Mouse (Mus musculus) hindbrain, embryonic 12.5 days (tissue): ENCODE results near the gene Hpd. TPM values are rescaled to one million over a fixed set of nuclear protein-coding genes. Genes with fewer than 3 reads are reported as not detected.
A peak's percentile ranks its signal among the peaks of the same experiment; 100 is the strongest.

Experiments
- ATAC-seq: fragments of 200-750 bp; cut with Nextera tagmentation; 2 replicates; pipeline ENCODE4 v1.8.0; 2017; ENCODE audit warnings: moderate TSS enrichment; ENCODE audit not compliant: low FRiP score
- H3K27ac ChIP-seq: fragments of 300-500 bp; sonication (generic); 2 replicates; pipeline ENCODE4 v1.5.1; 2016; ENCODE audit warnings: mild to moderate bottlenecking
- H3K27me3 ChIP-seq: fragments of 300-500 bp; sonication (generic); 2 replicates; pipeline ENCODE4 v1.6.1; 2016; ENCODE audit warnings: mild to moderate bottlenecking
- H3K36me3 ChIP-seq: fragments of 300-500 bp; sonication (generic); 2 replicates; pipeline ENCODE4 v1.6.1; 2016; ENCODE audit warnings: mild to moderate bottlenecking
- H3K4me1 ChIP-seq: fragments of 300-500 bp; sonication (generic); 2 replicates; pipeline ENCODE4 v1.6.1; 2016
- H3K4me2 ChIP-seq: fragments of 300-500 bp; sonication (generic); replicated peaks from 2 replicates; pipeline ENCODE4 v1.6.1; 2016; ENCODE audit warnings: mild to moderate bottlenecking
- H3K4me3 ChIP-seq: fragments of 300-500 bp; sonication (generic); 2 replicates; pipeline ENCODE4 v1.5.1; 2016; ENCODE audit warnings: mild to moderate bottlenecking
- H3K9ac ChIP-seq: fragments of 300-500 bp; sonication (generic); 2 replicates; pipeline ENCODE4 v1.6.1; 2016; ENCODE audit warnings: mild to moderate bottlenecking, moderate library complexity
- H3K9me3 ChIP-seq: fragments of 300-500 bp; sonication (generic); replicated peaks from 2 replicates; pipeline ENCODE4 v1.6.1; 2016; ENCODE audit warnings: mild to moderate bottlenecking
- WGBS: fragments of 180-500 bp; shearing (Covaris S2); methylation state at CpG from one replicate; pipeline ENCODE4 v1.1.7; 2016; 5-methylcytosine and 5-hydroxymethylcytosine counted together
- polyA plus RNA-seq: library from polyadenylated mRNA; unstranded; fragments of >200 nt; fragmentation: Nextera tagmentation; extraction: Ambion mirVana; gene quantifications from 2 replicates; pipeline ENCODE4 v1.2.1, GENCODE M21; 2016

Gene Hpd
- polyA plus RNA-seq, 1 experiment from 2014 or later = not detected

DNA sequence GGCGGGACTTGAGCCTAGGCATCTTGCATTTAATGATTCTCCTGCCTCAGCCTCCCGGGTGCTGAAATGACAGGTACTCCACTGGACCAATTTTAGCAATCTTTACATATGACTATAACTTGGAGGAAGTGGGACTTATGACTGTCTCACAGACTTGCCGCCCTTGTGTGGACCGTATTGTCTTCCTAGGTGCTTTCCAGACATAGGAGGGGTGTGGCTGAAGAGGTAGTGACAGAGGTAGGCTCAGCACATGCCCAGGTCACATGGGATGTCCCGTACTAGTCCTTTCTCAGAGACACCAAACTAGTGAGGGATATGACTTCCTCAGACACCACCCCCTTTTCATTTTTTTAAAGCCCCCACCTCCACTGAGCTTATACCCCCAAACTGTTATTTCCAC lies 3.7 kb downstream of the Hpd start:
- no peaks in the 10 kb centered on the region for H3K9me3 ChIP-seq
- H3K4me3 ChIP-seq = no peak overlapping the region
- no peaks in the 10 kb centered on the region for H3K27me3 ChIP-seq
- H3K4me2 ChIP-seq = no peak overlapping the region
- H3K9ac ChIP-seq = no peak overlapping the region
- no peaks in the 10 kb centered on the region for H3K4me1 ChIP-seq
- WGBS = 87% methylated on average over 5 of the region's 5 CpGs
- no peak overlapping the region for H3K27ac ChIP-seq
- no peaks in the 10 kb centered on the region for H3K36me3 ChIP-seq
- no peak for ATAC-seq

GRCm38 (mm10) chr5:123171646-123172350 lies 10.7 kb downstream of the Hpd start:
- Histone ChIP-seq H3K9me3 (no peaks in the 10 kb centered on the region), H3K4me3 (peak overlapping the region; percentile 13; the same call in 1 of the 2 replicates), H3K36me3 (peaks cover 1% of the 10 kb centered on the region), H3K4me1 (0 out of 2 replicates have a peak, but pooled peaks cover 8% of the 10 kb centered on the region), H3K27ac (no peak overlapping the region), H3K9ac (no peak overlapping the region), H3K27me3 (no peaks in the 10 kb centered on the region), H3K4me2 (peak overlapping the region; percentile 44)
- 15% methylated on average over 22 of the region's 22 CpGs for WGBS
- ATAC-seq = peak; percentile 73

- no peak overlapping the region for H3K4me3 ChIP-seq
- no peak overlapping the region for H3K9ac ChIP-seq
- no peak overlapping the region for H3K4me2 ChIP-seq
- H3K4me1 ChIP-seq = 0 out of 2 replicates have a peak, but pooled peaks cover 8% of the 10 kb centered on the region
- WGBS = 69% methylated on average over 9 of the region's 9 CpGs
- H3K27me3 ChIP-seq = no peaks in the 10 kb centered on the region
- H3K9me3 ChIP-seq = no peaks in the 10 kb centered on the region
- no peak overlapping the region for H3K27ac ChIP-seq
- no peak for ATAC-seq
- H3K36me3 ChIP-seq = peaks cover 16% of the 10 kb centered on the region
Measured at GRCm38 (mm10) chr5:123170365-123170764, 12.2 kb downstream of the Hpd start.

DNA sequence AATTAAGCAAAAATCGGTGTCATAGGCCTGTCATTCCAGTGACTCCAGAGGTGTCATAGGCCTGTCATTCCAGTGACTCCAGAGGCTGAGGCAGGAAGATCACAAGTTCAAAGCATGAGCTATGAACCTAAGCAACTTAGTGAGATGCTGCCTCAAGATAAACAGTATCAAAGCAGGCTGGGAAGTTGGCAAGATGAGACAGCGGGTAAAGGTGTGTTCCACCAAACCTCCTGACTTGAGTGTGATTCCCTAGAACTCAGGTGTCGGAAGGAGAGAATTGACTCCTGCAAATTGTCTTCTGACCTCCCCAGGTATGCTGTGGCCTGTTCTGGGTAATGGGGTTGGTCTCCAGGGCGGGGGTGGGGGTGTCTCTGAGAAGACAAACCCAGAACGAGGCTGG lies 13.2 kb downstream of the Hpd start, which contains the start of gene Psmd9:
Gene Psmd9, plus strand, starts transcription at position 130 of the 400 bp plus-strand sequence.
- H3K9ac ChIP-seq = no peak within 1 kb of the TSS
- H3K27ac ChIP-seq = no peak within 1 kb of the TSS
- ATAC-seq = no peak
- 86% methylated on average over 5 of the region's 5 CpGs for WGBS
- no peak within 1 kb of the TSS for H3K4me3 ChIP-seq
- H3K4me2 ChIP-seq = no peak within 1 kb of the TSS
- no peaks in the 10 kb centered on the region for H3K27me3 ChIP-seq
- 0 out of 2 replicates have a peak, but pooled peaks cover 8% of the 10 kb centered on the region for H3K4me1 ChIP-seq
- peaks cover 21% of the 10 kb centered on the region for H3K36me3 ChIP-seq
- no peaks in the 10 kb centered on the region for H3K9me3 ChIP-seq

DNA sequence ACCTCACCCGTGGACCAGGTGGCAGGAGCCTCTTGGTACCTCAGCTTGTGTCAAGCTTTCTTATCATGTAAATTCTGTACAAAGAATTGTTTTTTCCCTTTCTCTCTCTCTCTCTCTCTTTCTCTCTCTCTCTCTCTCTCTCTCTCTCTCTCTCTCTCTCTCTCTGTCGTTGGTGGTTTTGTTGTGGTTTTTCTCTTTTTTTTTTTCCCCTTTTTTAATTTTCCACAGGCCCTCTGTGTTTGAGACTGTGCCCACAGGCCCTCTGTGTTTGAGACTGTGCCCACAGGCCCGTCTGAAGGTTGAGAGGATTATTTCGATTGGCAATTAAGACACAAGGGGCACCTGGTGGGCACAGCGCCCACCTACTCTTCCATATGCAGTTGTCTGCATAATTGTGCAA lies 14.9 kb downstream of the Hpd start:
- no peak for ATAC-seq
- WGBS = 85% methylated on average over 5 of the region's 5 CpGs
- no peaks in the 10 kb centered on the region for H3K27me3 ChIP-seq
- H3K36me3 ChIP-seq = peaks cover 38% of the 10 kb centered on the region
- H3K4me1 ChIP-seq = 0 out of 2 replicates have a peak, but pooled peaks cover 8% of the 10 kb centered on the region
- H3K27ac ChIP-seq = no peak overlapping the region
- H3K9ac ChIP-seq = no peak overlapping the region
- H3K9me3 ChIP-seq = no peaks in the 10 kb centered on the region
- no peak overlapping the region for H3K4me3 ChIP-seq
- no peak overlapping the region for H3K4me2 ChIP-seq

DNA sequence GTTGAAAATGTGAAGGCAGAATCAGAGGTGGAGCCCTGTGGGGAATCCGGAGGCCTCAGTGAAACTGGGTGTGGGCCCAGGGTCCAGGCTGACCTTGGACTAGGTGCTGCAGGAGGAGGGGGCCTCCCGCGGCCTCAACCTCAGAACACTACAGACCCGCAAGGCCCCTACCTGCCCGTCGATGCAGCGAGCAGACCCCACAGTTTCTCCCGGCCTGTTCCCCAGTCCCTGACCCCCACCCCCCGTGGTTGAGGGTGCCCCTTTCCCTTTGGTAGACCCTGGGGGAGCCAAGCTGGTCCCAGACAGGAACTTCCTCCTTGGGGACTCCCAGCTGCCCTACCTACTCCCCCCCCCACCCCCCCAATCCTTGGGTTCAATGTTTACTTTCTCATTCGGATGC lies 16.1 kb downstream of the Hpd start:
- 86% methylated on average over 10 of the region's 10 CpGs for WGBS
- Histone ChIP-seq H3K9ac (no peak overlapping the region), H3K4me1 (0 out of 2 replicates have a peak, but pooled peaks cover 3% of the 10 kb centered on the region), H3K4me2 (no peak overlapping the region), H3K4me3 (no peak overlapping the region), H3K27me3 (no peaks in the 10 kb centered on the region), H3K36me3 (peaks cover 49% of the 10 kb centered on the region), H3K9me3 (no peaks in the 10 kb centered on the region), H3K27ac (no peak overlapping the region)
- ATAC-seq = no peak

GRCm38 (mm10) chr5:123162942-123163341 lies 19.6 kb downstream of the Hpd start:
- Histone ChIP-seq H3K27ac (no peak overlapping the region), H3K27me3 (no peaks in the 10 kb centered on the region), H3K4me3 (no peak overlapping the region), H3K9me3 (no peaks in the 10 kb centered on the region), H3K9ac (no peak overlapping the region), H3K4me1 (no peaks in the 10 kb centered on the region), H3K36me3 (peaks cover 84% of the 10 kb centered on the region), H3K4me2 (no peak overlapping the region)
- ATAC-seq = no peak
- WGBS = 76% methylated on average over 9 of the region's 9 CpGs

DNA sequence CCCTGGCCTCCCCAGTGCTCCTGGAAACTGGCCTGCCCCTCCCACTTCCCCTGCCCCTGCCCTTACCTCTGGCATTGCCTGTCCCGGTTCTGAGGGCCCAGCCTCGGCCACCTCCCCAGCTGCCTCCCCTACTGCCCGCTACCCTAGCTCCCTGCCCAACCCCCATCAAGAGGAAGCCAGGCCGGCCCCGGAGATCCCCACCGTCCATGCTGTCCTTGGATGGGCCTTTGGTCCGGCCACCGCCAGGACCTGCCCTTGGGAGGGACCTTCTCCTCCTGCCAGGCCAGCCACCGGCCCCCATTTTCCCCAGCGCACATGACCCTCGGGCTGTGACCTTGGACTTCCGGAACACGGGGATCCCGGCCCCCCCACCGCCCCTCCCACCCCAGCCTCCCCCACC lies 22.2 kb downstream of the Hpd start:
- H3K36me3 ChIP-seq = peaks cover 83% of the 10 kb centered on the region
- H3K4me1 ChIP-seq = no peaks in the 10 kb centered on the region
- no peak for ATAC-seq
- WGBS = 90% methylated on average over 15 of the region's 15 CpGs
- no peak overlapping the region for H3K9ac ChIP-seq
- no peak overlapping the region for H3K4me3 ChIP-seq
- H3K27ac ChIP-seq = no peak overlapping the region
- H3K4me2 ChIP-seq = no peak overlapping the region
- no peaks in the 10 kb centered on the region for H3K9me3 ChIP-seq
- no peaks in the 10 kb centered on the region for H3K27me3 ChIP-seq

- ATAC-seq = no peak
- Histone ChIP-seq H3K36me3 (peaks cover 84% of the 10 kb centered on the region), H3K4me1 (no peaks in the 10 kb centered on the region), H3K27me3 (no peaks in the 10 kb centered on the region), H3K27ac (no peak overlapping the region), H3K4me2 (no peak overlapping the region), H3K4me3 (no peak overlapping the region), H3K9me3 (no peaks in the 10 kb centered on the region), H3K9ac (no peak overlapping the region)
- 95% methylated on average over 15 of the region's 15 CpGs for WGBS
Measured at GRCm38 (mm10) chr5:123159866-123160265, 22.7 kb downstream of the Hpd start.

DNA sequence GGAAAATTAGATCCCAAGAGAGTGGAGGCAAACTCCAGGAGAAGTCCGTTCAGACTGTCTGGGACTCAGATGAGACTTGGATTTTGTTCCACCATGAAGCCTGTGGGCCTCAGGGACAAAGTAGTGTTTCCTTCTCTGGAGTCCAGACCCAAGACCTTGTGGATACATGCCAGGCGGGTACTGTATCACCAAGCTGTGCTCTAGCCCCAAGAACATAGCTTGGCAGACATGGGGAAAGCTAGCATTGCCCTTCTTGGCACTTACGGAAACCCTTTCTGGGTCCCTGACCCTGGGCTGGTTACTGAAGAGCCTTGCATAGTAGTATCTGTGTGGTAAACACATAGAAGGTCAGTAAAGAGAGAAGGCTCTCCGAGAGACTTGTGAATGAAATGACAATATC lies 23.1 kb downstream of the Hpd start:
- Histone ChIP-seq H3K27me3 (no peaks in the 10 kb centered on the region), H3K9me3 (no peaks in the 10 kb centered on the region)
- 99% methylated on average over 4 of the region's 4 CpGs for WGBS

DNA sequence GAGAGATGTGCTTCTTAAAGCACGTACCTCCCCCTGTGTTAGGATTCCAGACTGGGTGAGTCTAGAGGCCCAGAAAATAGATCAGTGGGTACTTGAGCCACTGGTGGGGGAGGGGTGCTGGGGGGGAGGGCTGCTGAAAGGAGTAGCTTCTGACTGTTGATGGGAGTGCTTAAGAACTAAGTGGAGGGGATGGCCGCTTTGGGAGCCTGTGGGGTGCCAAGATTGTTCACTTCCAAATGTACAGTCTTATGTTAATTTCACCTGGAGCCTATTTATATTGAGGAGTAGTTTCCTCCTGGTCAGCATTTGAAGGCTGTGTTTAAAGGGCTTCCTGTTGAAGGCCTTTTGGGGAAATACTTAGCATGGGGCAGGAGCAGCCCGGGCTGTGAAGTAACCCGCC lies 24.6 kb downstream of the Hpd start:
- no peak for ATAC-seq
- Histone ChIP-seq H3K27me3 (no peaks in the 10 kb centered on the region), H3K9me3 (no peaks in the 10 kb centered on the region), H3K9ac (no peak overlapping the region), H3K4me1 (no peaks in the 10 kb centered on the region), H3K4me2 (no peak overlapping the region), H3K4me3 (no peak overlapping the region), H3K36me3 (peaks cover 84% of the 10 kb centered on the region), H3K27ac (no peak overlapping the region)
- 94% methylated on average over 4 of the region's 4 CpGs for WGBS

More for the DNA sequence above, 23.1 kb downstream of the Hpd start:
- Histone ChIP-seq H3K4me3 (no peak overlapping the region), H3K4me2 (no peak overlapping the region), H3K4me1 (no peaks in the 10 kb centered on the region), H3K27ac (no peak overlapping the region), H3K9ac (no peak overlapping the region), H3K36me3 (peaks cover 85% of the 10 kb centered on the region)
- ATAC-seq = no peak

DNA sequence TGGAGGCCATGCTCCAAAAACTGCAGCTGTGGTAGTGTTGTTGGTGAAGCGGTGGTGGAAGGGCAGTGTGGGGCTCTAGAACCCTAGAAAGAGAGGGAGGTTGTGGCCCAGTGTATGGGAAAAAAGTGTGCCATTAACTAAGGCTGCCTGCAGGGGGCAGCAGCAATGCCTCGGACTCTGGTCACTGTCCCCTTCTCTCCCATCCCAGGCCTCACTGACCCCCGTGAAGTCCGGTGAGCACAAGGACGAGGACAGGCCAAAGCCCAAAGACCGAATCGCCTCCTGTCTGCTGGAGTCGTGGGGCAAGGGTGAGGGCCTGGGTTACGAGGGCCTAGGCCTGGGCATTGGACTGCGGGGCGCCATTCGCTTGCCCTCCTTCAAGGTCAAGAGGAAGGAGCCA lies 25.8 kb downstream of the Hpd start:
- H3K4me1 ChIP-seq = 0 out of 2 replicates have a peak, but pooled peaks cover under 1% of the 10 kb centered on the region
- H3K27me3 ChIP-seq = no peaks in the 10 kb centered on the region
- no peak overlapping the region for H3K27ac ChIP-seq
- H3K9ac ChIP-seq = no peak overlapping the region
- H3K4me3 ChIP-seq = no peak overlapping the region
- no peaks in the 10 kb centered on the region for H3K9me3 ChIP-seq
- no peak overlapping the region for H3K4me2 ChIP-seq
- 86% methylated on average over 12 of the region's 12 CpGs for WGBS
- ATAC-seq = no peak
- peaks cover 84% of the 10 kb centered on the region for H3K36me3 ChIP-seq

DNA sequence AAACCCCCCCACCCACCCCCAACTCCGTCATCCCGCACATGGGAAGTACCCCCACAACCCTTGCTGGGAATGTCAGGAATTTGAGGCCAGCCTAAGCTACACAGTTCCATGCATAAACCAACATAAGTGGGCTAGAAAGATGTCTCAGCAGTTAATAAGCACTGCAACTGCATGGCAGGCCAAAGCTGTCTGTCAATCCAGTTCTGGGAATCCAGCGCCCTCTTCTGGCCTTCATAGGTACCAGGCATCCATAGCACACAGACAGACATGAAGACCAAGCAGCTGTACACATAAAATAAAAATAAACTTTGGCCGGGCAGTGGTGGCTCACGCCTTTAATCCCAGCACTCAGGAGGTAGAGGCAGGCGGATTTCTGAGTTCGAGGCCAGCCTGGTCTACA lies 27.1 kb downstream of the Hpd start:
- Histone ChIP-seq H3K4me3 (no peak overlapping the region), H3K9ac (no peak overlapping the region), H3K4me2 (no peak overlapping the region), H3K4me1 (peaks cover 13% of the 10 kb centered on the region), H3K9me3 (no peaks in the 10 kb centered on the region), H3K27ac (no peak overlapping the region), H3K27me3 (no peaks in the 10 kb centered on the region), H3K36me3 (peaks cover 79% of the 10 kb centered on the region)
- WGBS = 66% methylated on average over 7 of the region's 7 CpGs
- 0 out of 2 replicates have a peak, but pooled peaks have one; percentile 32 for ATAC-seq
